Mouse (Mus musculus) heart, adult 2 months (tissue): ENCODE measurements around the gene Micu1. TPM values are rescaled to one million over a fixed set of nuclear protein-coding genes. Genes with fewer than 3 reads are reported as not detected.

Experiments
- DNase-seq, 2 experiments: peaks; one replicate each; pipeline ENCODE4 v3.0.0; 2021
- H3K27ac ChIP-seq: fragments of 200-600 bp; 2 replicates; pipeline ENCODE4 v1.8.1; 2022
- H3K27me3 ChIP-seq: fragments of 200-500 bp; 2 replicates; pipeline ENCODE4 v1.6.1; 2012; ENCODE audit warnings: mild to moderate bottlenecking, low read length, inconsistent platforms, mixed read lengths; ENCODE audit not compliant: control insufficient read depth, insufficient read depth
- H3K36me3 ChIP-seq: fragments of 200-500 bp; 2 replicates; pipeline ENCODE4 v1.6.1; 2012; ENCODE audit warnings: low read length, inconsistent platforms; ENCODE audit not compliant: control insufficient read depth, insufficient read depth
- H3K4me1 ChIP-seq: fragments of 200-500 bp; 2 replicates; pipeline ENCODE4 v1.6.1; 2011; ENCODE audit warnings: low read length; ENCODE audit not compliant: control insufficient read depth, insufficient read depth
- H3K4me3 ChIP-seq: fragments of 200-600 bp; 2 replicates; pipeline ENCODE4 v1.8.1; 2022
- H3K79me2 ChIP-seq: fragments of 200-500 bp; replicated peaks from 2 replicates; pipeline ENCODE4 v1.6.1; 2012; ENCODE audit warnings: mild to moderate bottlenecking, inconsistent platforms, low read length, moderate library complexity, mixed read lengths; ENCODE audit not compliant: control insufficient read depth, insufficient read depth
- H3K9ac ChIP-seq: fragments of 200-500 bp; 2 replicates; pipeline ENCODE4 v1.6.1; 2012; ENCODE audit warnings: low read depth, mild to moderate bottlenecking, control low read depth, inconsistent platforms, low read length, mixed read lengths
- CTCF ChIP-seq: fragments of 200-600 bp; IDR thresholded peaks from 2 replicates; pipeline ENCODE4 v1.8.1; 2022; ENCODE audit warnings: antibody characterized with exemption, mild to moderate bottlenecking, moderate library complexity
- EP300 ChIP-seq: fragments of 200-500 bp; IDR thresholded peaks from 2 replicates; pipeline ENCODE4 v1.6.1; 2011; ENCODE audit warnings: low read depth, low read length, control low read depth; ENCODE audit not compliant: insufficient read depth
- POLR2A ChIP-seq: fragments of 200-500 bp; IDR thresholded peaks from 2 replicates; pipeline ENCODE4 v1.6.1; 2011; ENCODE audit warnings: mild to moderate bottlenecking, low read depth, low read length, control low read depth; ENCODE audit not compliant: insufficient read depth
- WGBS: fragments of 180-500 bp; shearing (Covaris S2); methylation state at CpG from one replicate; pipeline ENCODE4 v1.1.7; 2018; 5-methylcytosine and 5-hydroxymethylcytosine counted together
- intact Hi-C: fragments of 180-260 bp; cut with DNase I; formaldehyde crosslinking; loops from one replicate; pipeline ENCODE4 v1.15.1; 2025
- polyA plus RNA-seq: library from polyadenylated mRNA; depleted of rRNA; stranded (reverse); fragments of >200 nt; gene quantifications from 2 replicates; pipeline ENCODE4 v1.2.3, GENCODE M21; 2012
- total RNA-seq, 2 experiments: library from RNA; stranded (reverse); gene quantifications; 2 replicates each; pipeline ENCODE4 v1.2.3; 2021

The Micu1 gene
- total and polyA plus RNA-seq, 3 experiments, result 14.1 to 19.7 (median 17.6) TPM

GRCm38 (mm10) chr10:59754901-59755300 is 52.6 kb downstream of the Micu1 start:
- Histone ChIP-seq H3K27me3 (no peaks in the 10 kb centered on the region), H3K4me3 (no peak overlapping the region), H3K27ac (no peak overlapping the region), H3K36me3 (no peaks in the 10 kb centered on the region), H3K9ac (no peak overlapping the region), H3K4me1 (no peaks in the 10 kb centered on the region), H3K79me2 (no peaks in the 10 kb centered on the region)
- WGBS, result 97% methylated on average over 1 of the region's 1 CpGs
- intact Hi-C loops, result no loop called here
- DNase-seq, result no peak
- TF ChIP-seq POLR2A (no peak), EP300 (no peak), CTCF (no peak)

GRCm38 (mm10) chr10:59755681-59756080 is 53.4 kb downstream of the Micu1 start:
- no peak overlapping the region for H3K4me3 ChIP-seq
- TF ChIP-seq POLR2A, result no peak
- H3K9ac ChIP-seq, result no peak overlapping the region
- no peaks in the 10 kb centered on the region for H3K79me2 ChIP-seq
- H3K4me1 ChIP-seq, result no peaks in the 10 kb centered on the region
- 88% methylated on average over 11 of the region's 11 CpGs for WGBS
- H3K27ac ChIP-seq, result no peak overlapping the region
- H3K36me3 ChIP-seq, result no peaks in the 10 kb centered on the region
- H3K27me3 ChIP-seq, result no peaks in the 10 kb centered on the region
- no peak for DNase-seq
- intact Hi-C loops, result no loop called here

DNA sequence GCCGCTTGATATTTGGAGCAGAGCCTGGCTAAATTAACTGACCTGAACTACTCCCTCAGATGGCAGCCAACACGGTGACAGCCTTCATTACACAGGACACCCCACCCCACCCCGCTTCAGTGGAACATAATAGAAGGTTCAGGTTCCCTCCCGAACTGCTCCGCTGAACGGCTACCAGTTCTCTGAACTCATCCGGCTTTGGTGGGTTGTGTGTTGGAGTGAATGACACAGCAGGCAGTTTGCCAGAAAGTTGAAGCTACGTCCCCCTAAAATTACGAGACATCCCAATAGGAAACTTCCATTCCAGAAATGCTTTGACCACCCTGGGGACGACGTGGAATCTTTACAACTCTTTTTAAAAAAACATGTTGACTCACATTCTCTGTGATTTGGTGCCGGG is 53.8 kb downstream of the Micu1 start:
- DNase-seq, result no peak
- H3K27me3 ChIP-seq, result no peaks in the 10 kb centered on the region
- H3K27ac ChIP-seq, result no peak overlapping the region
- no peak overlapping the region for H3K4me3 ChIP-seq
- no peak overlapping the region for H3K9ac ChIP-seq
- 49% methylated on average over 12 of the region's 12 CpGs for WGBS
- intact Hi-C loops, result no loop called here
- H3K36me3 ChIP-seq, result no peaks in the 10 kb centered on the region
- no peaks in the 10 kb centered on the region for H3K79me2 ChIP-seq
- TF ChIP-seq CTCF (no peak), EP300 (no peak), POLR2A (no peak)
- no peaks in the 10 kb centered on the region for H3K4me1 ChIP-seq

DNA sequence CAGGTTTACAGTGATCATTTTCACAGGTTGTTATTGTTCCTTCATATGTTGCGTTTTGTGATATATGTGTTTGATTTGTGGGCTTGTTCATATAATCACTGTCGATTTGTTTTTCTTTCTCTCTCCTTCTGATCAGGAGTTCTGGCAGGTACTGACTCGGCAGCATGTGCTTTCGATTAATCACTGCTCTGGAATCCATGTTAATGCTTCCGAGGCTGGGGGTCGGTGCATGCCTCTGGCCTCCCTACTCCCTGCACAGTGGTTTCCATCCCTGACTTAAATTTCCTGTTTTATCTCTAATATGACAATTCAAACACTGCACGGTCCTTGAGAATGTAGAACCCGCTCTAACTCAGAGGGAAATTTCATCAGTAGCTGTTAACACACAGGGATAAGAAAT is 54.3 kb downstream of the Micu1 start:
- intact Hi-C loops, result no loop called here
- no peak for DNase-seq
- 52% methylated on average over 8 of the region's 8 CpGs for WGBS
- Histone ChIP-seq H3K36me3 (no peaks in the 10 kb centered on the region), H3K9ac (no peak overlapping the region), H3K4me1 (no peaks in the 10 kb centered on the region), H3K4me3 (no peak overlapping the region), H3K79me2 (no peaks in the 10 kb centered on the region), H3K27me3 (no peaks in the 10 kb centered on the region), H3K27ac (no peak overlapping the region)
- no peak for TF ChIP-seq EP300
- TF ChIP-seq POLR2A, result no peak
- no peak for TF ChIP-seq CTCF

DNA sequence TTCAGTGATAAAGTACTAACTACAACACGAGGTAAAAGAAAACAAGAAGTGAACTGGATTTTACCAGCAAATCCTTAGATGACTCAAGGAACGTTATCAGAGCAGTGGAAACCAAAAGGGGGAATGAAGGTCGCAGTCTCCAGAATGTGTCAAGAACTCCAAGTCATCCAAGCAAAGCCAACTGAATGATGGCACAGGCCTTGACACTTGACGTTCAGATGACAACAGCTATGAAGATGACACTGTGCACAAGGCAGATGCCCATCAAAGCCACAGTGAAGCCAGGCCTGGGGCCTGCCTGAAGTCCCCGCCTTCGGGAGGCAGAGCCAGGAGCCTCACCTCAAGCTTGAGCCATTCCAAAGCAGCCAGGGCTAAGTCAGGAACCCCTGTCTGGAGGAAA is 62.5 kb downstream of the Micu1 start:
- Histone ChIP-seq H3K36me3 (no peaks in the 10 kb centered on the region), H3K27me3 (no peaks in the 10 kb centered on the region), H3K4me3 (no peak overlapping the region), H3K4me1 (no peaks in the 10 kb centered on the region), H3K27ac (no peak overlapping the region), H3K9ac (no peak overlapping the region), H3K79me2 (no peaks in the 10 kb centered on the region)
- TF ChIP-seq POLR2A, result no peak
- TF ChIP-seq CTCF, result no peak
- no peak for TF ChIP-seq EP300
- no peak for DNase-seq
- intact Hi-C loops, result no loop called here
- WGBS, result 92% methylated on average over 6 of the region's 6 CpGs

- no peak for DNase-seq
- Histone ChIP-seq H3K79me2 (no peaks in the 10 kb centered on the region), H3K27ac (no peak overlapping the region), H3K27me3 (no peaks in the 10 kb centered on the region), H3K4me1 (no peaks in the 10 kb centered on the region), H3K4me3 (no peak overlapping the region), H3K36me3 (no peaks in the 10 kb centered on the region), H3K9ac (no peak overlapping the region)
- 68% methylated on average over 13 of the region's 13 CpGs for WGBS
- intact Hi-C loops, result no loop called here
- no peak for TF ChIP-seq POLR2A
- TF ChIP-seq CTCF, result no peak
- no peak for TF ChIP-seq EP300
These were observed 66.2 kb downstream of the Micu1 start for GRCm38 (mm10) chr10:59768369-59769079.
